Mouse (Mus musculus) cortical plate, adult 2 months (tissue): ENCODE results near the gene Asic2.

Experiments used
- CTCF ChIP-seq: fragments of 200-500 bp; IDR thresholded peaks from 2 replicates; pipeline ENCODE4 v1.5.1; 2011; ENCODE audit warnings: mild to moderate bottlenecking, control low read depth, low read length; ENCODE audit not compliant: insufficient read depth; ENCODE audit errors: extremely low read depth
- POLR2A ChIP-seq: fragments of 200-500 bp; IDR thresholded peaks from 2 replicates; pipeline ENCODE4 v1.6.1; 2011; ENCODE audit warnings: mild to moderate bottlenecking, low read length, control low read depth; ENCODE audit not compliant: insufficient read depth; ENCODE audit errors: extremely low read depth

DNA sequence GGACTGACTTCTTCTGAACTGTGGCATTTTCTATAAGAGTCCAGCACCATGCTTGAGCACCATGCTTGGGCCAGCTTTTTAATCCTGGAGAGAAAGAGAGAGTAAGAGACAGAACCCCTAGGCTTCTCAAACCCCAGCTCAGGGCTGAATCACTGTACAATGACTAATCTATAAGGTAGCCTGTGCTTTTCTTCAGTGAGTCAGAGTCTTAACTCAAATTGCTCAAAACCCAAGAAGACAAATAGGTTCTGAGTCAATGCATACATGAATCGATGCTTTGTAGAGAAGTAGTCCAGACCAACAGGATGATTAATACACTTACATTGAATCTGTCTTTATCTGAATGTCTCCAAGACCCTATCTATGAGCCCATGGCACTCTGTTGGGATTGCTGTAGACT is 59.5 kb downstream of the Asic2 start:
- TF ChIP-seq CTCF (no peak), POLR2A (no peak)
